Mouse (Mus musculus): ENCODE results near the gene Kirrel3. TPM values are rescaled to one million over a fixed set of nuclear protein-coding genes. Genes with fewer than 3 reads are reported as not detected.

Kirrel3 gene
- polyA plus RNA-seq (2014; fragmentation: Nextera tagmentation; extraction: Ambion mirVana), result 6.6 TPM in 2 replicates

GRCm38 (mm10) chr9:34485759-34486431 is at the start of gene Kirrel3:
Gene Kirrel3, plus strand, starts transcription at chr9:34485894.
- Histone ChIP-seq H3K27ac (ENCODE audit: low read depth, low read length) (no peak within 1 kb of the TSS), H3K9ac (ENCODE audit: low read length) (peak within 1 kb of the TSS; percentile 54), H3K9me3 (ENCODE audit: control insufficient read depth, low read length) (no peaks in the 10 kb centered on the region), H3K36me3 (ENCODE audit: control insufficient read depth, insufficient read depth, low read length) (no peaks in the 10 kb centered on the region), H3K4me3 (ENCODE audit: low read depth, low read length) (peak within 1 kb of the TSS; percentile 44), H3K4me2 (ENCODE audit: low read depth) (peak within 1 kb of the TSS; percentile 83), H3K27me3 (ENCODE audit: control insufficient read depth, insufficient read depth, low read length) (peaks cover 37% of the 10 kb centered on the region), H3K4me1 (ENCODE audit: control insufficient read depth, insufficient read depth, low read length) (0 out of 2 replicates have a peak, but pooled peaks cover 3% of the 10 kb centered on the region)
- peak; percentile 71 for ATAC-seq (ENCODE audit: insufficient read depth, low FRiP score, low TSS enrichment)
- peak; percentile 77 for DNase-seq (ENCODE audit: low spot score)
- 0% methylated on average over 35 of the region's 35 CpGs for WGBS

GRCm38 (mm10) chr9:34440721-34441120 is 45.0 kb upstream of the Kirrel3 start:
- H3K36me3 ChIP-seq (ENCODE audit: control insufficient read depth, insufficient read depth, low read length), result no peaks in the 10 kb centered on the region
- H3K4me1 ChIP-seq (ENCODE audit: control insufficient read depth, insufficient read depth, low read length), result no peaks in the 10 kb centered on the region
- no peak for ATAC-seq (ENCODE audit: insufficient read depth, low FRiP score, low TSS enrichment)
- H3K4me2 ChIP-seq (ENCODE audit: low read depth), result no peak overlapping the region
- WGBS, result 86% methylated on average over 4 of the region's 4 CpGs
- H3K4me3 ChIP-seq (ENCODE audit: low read depth, low read length), result no peak overlapping the region
- H3K9me3 ChIP-seq (ENCODE audit: control insufficient read depth, low read length), result no peaks in the 10 kb centered on the region
- H3K9ac ChIP-seq (ENCODE audit: low read length), result no peak overlapping the region
- H3K27ac ChIP-seq (ENCODE audit: low read depth, low read length), result no peak overlapping the region
- DNase-seq (ENCODE audit: low spot score), result no peak
- H3K27me3 ChIP-seq (ENCODE audit: control insufficient read depth, insufficient read depth, low read length), result no peaks in the 10 kb centered on the region

GRCm38 (mm10) chr9:34443950-34444349 is 41.7 kb upstream of the Kirrel3 start:
- no peaks in the 10 kb centered on the region for H3K36me3 ChIP-seq (ENCODE audit: control insufficient read depth, insufficient read depth, low read length)
- H3K9ac ChIP-seq (ENCODE audit: low read length), result no peak overlapping the region
- ATAC-seq (ENCODE audit: insufficient read depth, low FRiP score, low TSS enrichment), result no peak
- H3K4me2 ChIP-seq (ENCODE audit: low read depth), result no peak overlapping the region
- no peaks in the 10 kb centered on the region for H3K9me3 ChIP-seq (ENCODE audit: control insufficient read depth, low read length)
- H3K27me3 ChIP-seq (ENCODE audit: control insufficient read depth, insufficient read depth, low read length), result no peaks in the 10 kb centered on the region
- 74% methylated on average over 4 of the region's 4 CpGs for WGBS
- DNase-seq (ENCODE audit: low spot score), result no peak
- no peaks in the 10 kb centered on the region for H3K4me1 ChIP-seq (ENCODE audit: control insufficient read depth, insufficient read depth, low read length)
- H3K27ac ChIP-seq (ENCODE audit: low read depth, low read length), result no peak overlapping the region
- no peak overlapping the region for H3K4me3 ChIP-seq (ENCODE audit: low read depth, low read length)

GRCm38 (mm10) chr9:34446497-34447350 is 39.0 kb upstream of the Kirrel3 start:
- no peak for ATAC-seq (ENCODE audit: insufficient read depth, low FRiP score, low TSS enrichment)
- H3K4me1 ChIP-seq (ENCODE audit: control insufficient read depth, insufficient read depth, low read length), result no peaks in the 10 kb centered on the region
- H3K27me3 ChIP-seq (ENCODE audit: control insufficient read depth, insufficient read depth, low read length), result no peaks in the 10 kb centered on the region
- H3K9me3 ChIP-seq (ENCODE audit: control insufficient read depth, low read length), result no peaks in the 10 kb centered on the region
- H3K9ac ChIP-seq (ENCODE audit: low read length), result no peak overlapping the region
- WGBS, result 70% methylated on average over 15 of the region's 15 CpGs
- no peaks in the 10 kb centered on the region for H3K36me3 ChIP-seq (ENCODE audit: control insufficient read depth, insufficient read depth, low read length)
- no peak overlapping the region for H3K27ac ChIP-seq (ENCODE audit: low read depth, low read length)
- H3K4me2 ChIP-seq (ENCODE audit: low read depth), result no peak overlapping the region
- no peak overlapping the region for H3K4me3 ChIP-seq (ENCODE audit: low read depth, low read length)
- no peak for DNase-seq (ENCODE audit: low spot score)

GRCm38 (mm10) chr9:34447736-34448135 is 38.0 kb upstream of the Kirrel3 start:
- no peaks in the 10 kb centered on the region for H3K9me3 ChIP-seq (ENCODE audit: control insufficient read depth, low read length)
- WGBS, result 89% methylated on average over 2 of the region's 2 CpGs
- no peak overlapping the region for H3K4me3 ChIP-seq (ENCODE audit: low read depth, low read length)
- no peaks in the 10 kb centered on the region for H3K4me1 ChIP-seq (ENCODE audit: control insufficient read depth, insufficient read depth, low read length)
- no peaks in the 10 kb centered on the region for H3K27me3 ChIP-seq (ENCODE audit: control insufficient read depth, insufficient read depth, low read length)
- H3K9ac ChIP-seq (ENCODE audit: low read length), result no peak overlapping the region
- ATAC-seq (ENCODE audit: insufficient read depth, low FRiP score, low TSS enrichment) (no peak), DNase-seq (ENCODE audit: low spot score) (no peak)
- no peaks in the 10 kb centered on the region for H3K36me3 ChIP-seq (ENCODE audit: control insufficient read depth, insufficient read depth, low read length)
- no peak overlapping the region for H3K27ac ChIP-seq (ENCODE audit: low read depth, low read length)
- no peak overlapping the region for H3K4me2 ChIP-seq (ENCODE audit: low read depth)

- Histone ChIP-seq H3K36me3 (ENCODE audit: control insufficient read depth, insufficient read depth, low read length) (no peaks in the 10 kb centered on the region), H3K4me3 (ENCODE audit: low read depth, low read length) (no peak overlapping the region), H3K9ac (ENCODE audit: low read length) (no peak overlapping the region), H3K4me1 (ENCODE audit: control insufficient read depth, insufficient read depth, low read length) (no peaks in the 10 kb centered on the region), H3K27ac (ENCODE audit: low read depth, low read length) (no peak overlapping the region), H3K9me3 (ENCODE audit: control insufficient read depth, low read length) (no peaks in the 10 kb centered on the region), H3K27me3 (ENCODE audit: control insufficient read depth, insufficient read depth, low read length) (no peaks in the 10 kb centered on the region), H3K4me2 (ENCODE audit: low read depth) (no peak overlapping the region)
- 89% methylated on average over 4 of the region's 4 CpGs for WGBS
- DNase-seq (ENCODE audit: low spot score), result no peak
- ATAC-seq (ENCODE audit: insufficient read depth, low FRiP score, low TSS enrichment), result no peak
These were observed 37.2 kb upstream of the Kirrel3 start for GRCm38 (mm10) chr9:34448467-34448866.

- ATAC-seq (ENCODE audit: insufficient read depth, low FRiP score, low TSS enrichment), result no peak
- no peak overlapping the region for H3K27ac ChIP-seq (ENCODE audit: low read depth, low read length)
- no peak for DNase-seq (ENCODE audit: low spot score)
- no peaks in the 10 kb centered on the region for H3K36me3 ChIP-seq (ENCODE audit: control insufficient read depth, insufficient read depth, low read length)
- H3K4me3 ChIP-seq (ENCODE audit: low read depth, low read length), result no peak overlapping the region
- H3K9ac ChIP-seq (ENCODE audit: low read length), result no peak overlapping the region
- H3K27me3 ChIP-seq (ENCODE audit: control insufficient read depth, insufficient read depth, low read length), result no peaks in the 10 kb centered on the region
- WGBS, result 78% methylated on average over 5 of the region's 5 CpGs
- no peaks in the 10 kb centered on the region for H3K9me3 ChIP-seq (ENCODE audit: control insufficient read depth, low read length)
- H3K4me2 ChIP-seq (ENCODE audit: low read depth), result no peak overlapping the region
- no peaks in the 10 kb centered on the region for H3K4me1 ChIP-seq (ENCODE audit: control insufficient read depth, insufficient read depth, low read length)
These were observed 27.5 kb upstream of the Kirrel3 start for GRCm38 (mm10) chr9:34458189-34458588.

- Histone ChIP-seq H3K27me3 (ENCODE audit: control insufficient read depth, insufficient read depth, low read length) (no peaks in the 10 kb centered on the region), H3K4me2 (ENCODE audit: low read depth) (no peak overlapping the region), H3K9me3 (ENCODE audit: control insufficient read depth, low read length) (no peaks in the 10 kb centered on the region), H3K9ac (ENCODE audit: low read length) (no peak overlapping the region), H3K36me3 (ENCODE audit: control insufficient read depth, insufficient read depth, low read length) (no peaks in the 10 kb centered on the region), H3K4me3 (ENCODE audit: low read depth, low read length) (no peak overlapping the region), H3K27ac (ENCODE audit: low read depth, low read length) (no peak overlapping the region), H3K4me1 (ENCODE audit: control insufficient read depth, insufficient read depth, low read length) (no peaks in the 10 kb centered on the region)
- WGBS, result 83% methylated on average over 5 of the region's 5 CpGs
- no peak for ATAC-seq (ENCODE audit: insufficient read depth, low FRiP score, low TSS enrichment)
- DNase-seq (ENCODE audit: low spot score), result no peak
These were observed 25.7 kb upstream of the Kirrel3 start for GRCm38 (mm10) chr9:34459968-34460367.

- ATAC-seq (ENCODE audit: insufficient read depth, low FRiP score, low TSS enrichment) (no peak), DNase-seq (ENCODE audit: low spot score) (no peak)
- H3K4me2 ChIP-seq (ENCODE audit: low read depth), result no peak overlapping the region
- 77% methylated on average over 2 of the region's 2 CpGs for WGBS
- H3K27ac ChIP-seq (ENCODE audit: low read depth, low read length), result no peak overlapping the region
- no peaks in the 10 kb centered on the region for H3K4me1 ChIP-seq (ENCODE audit: control insufficient read depth, insufficient read depth, low read length)
- H3K4me3 ChIP-seq (ENCODE audit: low read depth, low read length), result no peak overlapping the region
- H3K9ac ChIP-seq (ENCODE audit: low read length), result no peak overlapping the region
- no peaks in the 10 kb centered on the region for H3K36me3 ChIP-seq (ENCODE audit: control insufficient read depth, insufficient read depth, low read length)
- H3K27me3 ChIP-seq (ENCODE audit: control insufficient read depth, insufficient read depth, low read length), result no peaks in the 10 kb centered on the region
- H3K9me3 ChIP-seq (ENCODE audit: control insufficient read depth, low read length), result no peaks in the 10 kb centered on the region
These were observed 22.0 kb upstream of the Kirrel3 start for GRCm38 (mm10) chr9:34463666-34464065.
